Mouse (Mus musculus): ENCODE measurements around the gene Cpn1. TPM values are rescaled to one million over a fixed set of nuclear protein-coding genes. Genes with fewer than 3 reads are reported as not detected.

Cpn1 gene
- polyA plus RNA-seq, 1 experiment from 2014 or later: 0.32 TPM

- Histone ChIP-seq H3K9ac (replicated peaks; ENCODE audit: low read depth, low read length) (no peak overlapping the region), H3K4me2 (ENCODE audit: low read depth, low read length) (no peak overlapping the region), H3K4me3 (ENCODE audit: low read depth, low read length) (no peak overlapping the region), H3K27me3 (ENCODE audit: control insufficient read depth, insufficient read depth, low read length) (no peaks in the 10 kb centered on the region), H3K4me1 (ENCODE audit: control insufficient read depth, insufficient read depth, low read length) (no peaks in the 10 kb centered on the region), H3K9me3 (ENCODE audit: control insufficient read depth, low read length) (no peaks in the 10 kb centered on the region), H3K27ac (ENCODE audit: low read depth, low read length) (no peak overlapping the region), H3K36me3 (ENCODE audit: control insufficient read depth, insufficient read depth, low read length) (no peaks in the 10 kb centered on the region)
- no peak for ATAC-seq (ENCODE audit: low read depth)
- 89% methylated on average over 11 of the region's 11 CpGs for whole genome bisulfite sequencing
Measured at GRCm38 (mm10) chr19:43998802-43999527, 12.6 kb upstream of the Cpn1 start.

- H3K9ac ChIP-seq (replicated peaks; ENCODE audit: low read depth, low read length): no peak overlapping the region
- WGBS: 88% methylated on average over 10 of the region's 10 CpGs
- no peaks in the 10 kb centered on the region for H3K9me3 ChIP-seq (ENCODE audit: control insufficient read depth, low read length)
- H3K4me3 ChIP-seq (ENCODE audit: low read depth, low read length): no peak overlapping the region
- no peaks in the 10 kb centered on the region for H3K4me1 ChIP-seq (ENCODE audit: control insufficient read depth, insufficient read depth, low read length)
- no peaks in the 10 kb centered on the region for H3K36me3 ChIP-seq (ENCODE audit: control insufficient read depth, insufficient read depth, low read length)
- no peak for ATAC-seq (ENCODE audit: low read depth)
- H3K27me3 ChIP-seq (ENCODE audit: control insufficient read depth, insufficient read depth, low read length): no peaks in the 10 kb centered on the region
- no peak overlapping the region for H3K27ac ChIP-seq (ENCODE audit: low read depth, low read length)
- H3K4me2 ChIP-seq (ENCODE audit: low read depth, low read length): no peak overlapping the region
Measured at GRCm38 (mm10) chr19:43998101-43998500, 11.7 kb upstream of the Cpn1 start.

- Histone ChIP-seq H3K36me3 (ENCODE audit: control insufficient read depth, insufficient read depth, low read length) (no peaks in the 10 kb centered on the region), H3K27me3 (ENCODE audit: control insufficient read depth, insufficient read depth, low read length) (no peaks in the 10 kb centered on the region), H3K4me1 (ENCODE audit: control insufficient read depth, insufficient read depth, low read length) (no peaks in the 10 kb centered on the region), H3K4me2 (ENCODE audit: low read depth, low read length) (no peak overlapping the region), H3K27ac (ENCODE audit: low read depth, low read length) (no peak overlapping the region), H3K9me3 (ENCODE audit: control insufficient read depth, low read length) (no peaks in the 10 kb centered on the region), H3K9ac (replicated peaks; ENCODE audit: low read depth, low read length) (no peak overlapping the region), H3K4me3 (ENCODE audit: low read depth, low read length) (no peak overlapping the region)
- ATAC-seq (ENCODE audit: low read depth): no peak
- 87% methylated on average over 7 of the region's 7 CpGs for WGBS
Measured at GRCm38 (mm10) chr19:43995427-43995826, 9.1 kb upstream of the Cpn1 start.

GRCm38 (mm10) chr19:43992464-43992863 is 6.1 kb upstream of the Cpn1 start:
- H3K4me1 ChIP-seq (ENCODE audit: control insufficient read depth, insufficient read depth, low read length): no peaks in the 10 kb centered on the region
- ATAC-seq (ENCODE audit: low read depth): no peak
- 81% methylated on average over 4 of the region's 4 CpGs for WGBS
- H3K4me2 ChIP-seq (ENCODE audit: low read depth, low read length): no peak overlapping the region
- H3K27me3 ChIP-seq (ENCODE audit: control insufficient read depth, insufficient read depth, low read length): no peaks in the 10 kb centered on the region
- no peaks in the 10 kb centered on the region for H3K9me3 ChIP-seq (ENCODE audit: control insufficient read depth, low read length)
- no peak overlapping the region for H3K27ac ChIP-seq (ENCODE audit: low read depth, low read length)
- no peak overlapping the region for H3K4me3 ChIP-seq (ENCODE audit: low read depth, low read length)
- no peak overlapping the region for H3K9ac ChIP-seq (replicated peaks; ENCODE audit: low read depth, low read length)
- no peaks in the 10 kb centered on the region for H3K36me3 ChIP-seq (ENCODE audit: control insufficient read depth, insufficient read depth, low read length)

- Histone ChIP-seq H3K9me3 (ENCODE audit: control insufficient read depth, low read length) (no peaks in the 10 kb centered on the region), H3K4me3 (ENCODE audit: low read depth, low read length) (no peak overlapping the region), H3K27me3 (ENCODE audit: control insufficient read depth, insufficient read depth, low read length) (no peaks in the 10 kb centered on the region), H3K4me1 (ENCODE audit: control insufficient read depth, insufficient read depth, low read length) (0 out of 2 replicates have a peak, but pooled peaks cover 4% of the 10 kb centered on the region), H3K36me3 (ENCODE audit: control insufficient read depth, insufficient read depth, low read length) (no peaks in the 10 kb centered on the region), H3K4me2 (ENCODE audit: low read depth, low read length) (no peak overlapping the region), H3K27ac (ENCODE audit: low read depth, low read length) (no peak overlapping the region), H3K9ac (replicated peaks; ENCODE audit: low read depth, low read length) (no peak overlapping the region)
- ATAC-seq (ENCODE audit: low read depth): no peak
- WGBS: 81% methylated on average over 8 of the region's 8 CpGs
Measured at GRCm38 (mm10) chr19:43990362-43990761, 4.0 kb upstream of the Cpn1 start.

- no peak overlapping the region for H3K9ac ChIP-seq (replicated peaks; ENCODE audit: low read depth, low read length)
- H3K27ac ChIP-seq (ENCODE audit: low read depth, low read length): no peak overlapping the region
- H3K4me3 ChIP-seq (ENCODE audit: low read depth, low read length): no peak overlapping the region
- 0 out of 2 replicates have a peak, but pooled peaks cover 4% of the 10 kb centered on the region for H3K4me1 ChIP-seq (ENCODE audit: control insufficient read depth, insufficient read depth, low read length)
- no peak for ATAC-seq (ENCODE audit: low read depth)
- no peaks in the 10 kb centered on the region for H3K27me3 ChIP-seq (ENCODE audit: control insufficient read depth, insufficient read depth, low read length)
- H3K36me3 ChIP-seq (ENCODE audit: control insufficient read depth, insufficient read depth, low read length): no peaks in the 10 kb centered on the region
- WGBS: 92% methylated on average over 5 of the region's 5 CpGs
- H3K4me2 ChIP-seq (ENCODE audit: low read depth, low read length): no peak overlapping the region
- no peaks in the 10 kb centered on the region for H3K9me3 ChIP-seq (ENCODE audit: control insufficient read depth, low read length)
Measured at GRCm38 (mm10) chr19:43981992-43982391, 4.4 kb downstream of the Cpn1 start.

GRCm38 (mm10) chr19:43980711-43981110 is 5.6 kb downstream of the Cpn1 start:
- WGBS: 94% methylated on average over 17 of the region's 17 CpGs
- ATAC-seq (ENCODE audit: low read depth): no peak
- H3K4me1 ChIP-seq (ENCODE audit: control insufficient read depth, insufficient read depth, low read length): no peaks in the 10 kb centered on the region

GRCm38 (mm10) chr19:43977799-43978198 is 8.6 kb downstream of the Cpn1 start:
- H3K9me3 ChIP-seq (ENCODE audit: control insufficient read depth, low read length): no peaks in the 10 kb centered on the region
- no peak overlapping the region for H3K9ac ChIP-seq (replicated peaks; ENCODE audit: low read depth, low read length)
- ATAC-seq (ENCODE audit: low read depth): no peak
- H3K27ac ChIP-seq (ENCODE audit: low read depth, low read length): no peak overlapping the region
- WGBS: 83% methylated on average over 3 of the region's 3 CpGs
- H3K4me1 ChIP-seq (ENCODE audit: control insufficient read depth, insufficient read depth, low read length): no peaks in the 10 kb centered on the region
- no peak overlapping the region for H3K4me2 ChIP-seq (ENCODE audit: low read depth, low read length)
- H3K4me3 ChIP-seq (ENCODE audit: low read depth, low read length): no peak overlapping the region
- H3K36me3 ChIP-seq (ENCODE audit: control insufficient read depth, insufficient read depth, low read length): no peaks in the 10 kb centered on the region
- no peaks in the 10 kb centered on the region for H3K27me3 ChIP-seq (ENCODE audit: control insufficient read depth, insufficient read depth, low read length)

More at GRCm38 (mm10) chr19:43980711-43981110, 5.6 kb downstream of the Cpn1 start:
- H3K4me3 ChIP-seq (ENCODE audit: low read depth, low read length): no peak overlapping the region
- no peak overlapping the region for H3K4me2 ChIP-seq (ENCODE audit: low read depth, low read length)
- H3K27ac ChIP-seq (ENCODE audit: low read depth, low read length): no peak overlapping the region
- H3K9me3 ChIP-seq (ENCODE audit: control insufficient read depth, low read length): no peaks in the 10 kb centered on the region
- no peak overlapping the region for H3K9ac ChIP-seq (replicated peaks; ENCODE audit: low read depth, low read length)
- H3K36me3 ChIP-seq (ENCODE audit: control insufficient read depth, insufficient read depth, low read length): no peaks in the 10 kb centered on the region
- H3K27me3 ChIP-seq (ENCODE audit: control insufficient read depth, insufficient read depth, low read length): no peaks in the 10 kb centered on the region

- Histone ChIP-seq H3K4me1 (ENCODE audit: control insufficient read depth, insufficient read depth, low read length) (no peaks in the 10 kb centered on the region), H3K4me3 (ENCODE audit: low read depth, low read length) (no peak overlapping the region), H3K27me3 (ENCODE audit: control insufficient read depth, insufficient read depth, low read length) (no peaks in the 10 kb centered on the region), H3K9ac (replicated peaks; ENCODE audit: low read depth, low read length) (no peak overlapping the region), H3K4me2 (ENCODE audit: low read depth, low read length) (no peak overlapping the region), H3K36me3 (ENCODE audit: control insufficient read depth, insufficient read depth, low read length) (no peaks in the 10 kb centered on the region), H3K9me3 (ENCODE audit: control insufficient read depth, low read length) (no peaks in the 10 kb centered on the region), H3K27ac (ENCODE audit: low read depth, low read length) (no peak overlapping the region)
- 66% methylated on average over 6 of the region's 6 CpGs for WGBS
- no peak for ATAC-seq (ENCODE audit: low read depth)
Measured at GRCm38 (mm10) chr19:43976661-43977060, 9.7 kb downstream of the Cpn1 start.

Measured in neural tube, embryonic 14.5 days (tissue).